Comparison of ENCODE assay signal across 28 mouse cellular contexts in the genomic region with DNA sequence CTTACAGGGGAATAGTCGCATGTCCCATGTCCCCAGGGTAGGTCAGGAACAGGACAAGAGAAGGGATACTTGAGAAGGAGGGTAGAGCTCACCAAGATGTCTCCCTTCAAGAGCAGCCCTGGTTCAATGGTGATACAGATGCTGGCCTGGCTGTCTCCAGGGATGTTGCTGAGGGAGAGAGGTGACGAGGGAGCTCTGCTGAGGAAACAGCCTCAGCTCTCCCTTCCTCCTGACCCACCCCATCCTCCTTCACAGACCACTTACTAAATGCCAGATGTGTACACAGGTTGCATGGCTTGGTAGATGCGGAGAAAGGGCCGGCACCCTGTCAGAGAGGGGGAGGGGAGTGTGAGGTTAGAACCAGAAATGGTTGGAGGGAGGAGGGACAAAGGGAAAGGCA.
"Had no signal": no experiment of that assay in that cellular context is flagged by ENCODE, and none has a peak within 500 bp of the region (broad histone marks: within the 10 kb centered on the region; RNA-seq: fewer than 3 reads in every experiment).

No protein-coding gene starts in this region.

- DNase-seq: left cerebral cortex, postnatal 4 days; liver; liver, embryonic 13.5 days; liver, postnatal 0 days; lung, adult 18-20 months; lung, adult 2 months; lung, embryonic 14.5 days; lung, postnatal 10 days; lung, postnatal 14 days; lung, postnatal 36 days; midbrain, embryonic 14.5 days had no signal

- ATAC-seq: liver, embryonic 12.5 days; liver, postnatal 0 days; lung, postnatal 0 days; midbrain, embryonic 13.5 days; midbrain, embryonic 16.5 days had no signal

- H3K27ac ChIP-seq: limb, embryonic 10.5 days; limb, embryonic 12.5 days; limb, embryonic 13.5 days; limb, embryonic 15.5 days; liver, embryonic 12.5 days; liver, embryonic 13.5 days; liver, embryonic 14.5 days; liver, embryonic 15.5 days; lung, embryonic 15.5 days; macrophage; midbrain, embryonic 10.5 days; midbrain, embryonic 12.5 days; midbrain, embryonic 13.5 days; midbrain, embryonic 15.5 days had no signal

- H3K4me3 ChIP-seq: limb, embryonic 10.5 days; limb, embryonic 12.5 days; limb, embryonic 13.5 days; limb, embryonic 15.5 days; liver, embryonic 12.5 days; liver, embryonic 13.5 days; liver, embryonic 15.5 days; lung, embryonic 15.5 days; megakaryocyte, embryonic 14.5 days; midbrain, embryonic 10.5 days; midbrain, embryonic 12.5 days; midbrain, embryonic 13.5 days; midbrain, embryonic 15.5 days; myocyte had no signal
